Mouse (Mus musculus): Measurements from ENCODE around the gene Pomc. TPM values are rescaled to one million over a fixed set of nuclear protein-coding genes. Genes with fewer than 3 reads are reported as not detected.

Gene Pomc
- 2.1 TPM for polyA plus RNA-seq (2017; shearing (Covaris generic))

DNA sequence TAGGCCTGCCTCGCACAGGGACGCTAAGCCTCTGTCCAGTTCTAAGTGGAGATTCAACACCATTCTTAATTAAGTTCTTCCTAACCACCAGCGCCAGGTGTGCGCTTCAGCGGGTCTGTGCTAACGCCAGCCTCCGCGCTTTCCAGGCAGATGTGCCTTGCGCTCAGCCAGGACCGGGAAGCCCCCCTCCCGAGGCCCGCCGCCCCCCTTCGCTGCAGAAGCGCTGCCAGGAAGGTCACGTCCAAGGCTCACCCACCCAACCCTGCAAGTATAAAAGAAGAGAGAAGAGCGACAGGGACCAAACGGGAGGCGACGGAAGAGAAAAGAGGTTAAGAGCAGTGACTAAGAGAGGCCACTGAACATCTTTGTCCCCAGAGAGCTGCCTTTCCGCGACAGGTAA lies at the start of gene Pomc:
Gene Pomc, plus strand, starts transcription at position 301 of the 400 bp plus-strand sequence.

Other genes starting within 250 kb of the Pomc start
- 35.3 TPM for gene Dnmt3a, start 148.9 kb upstream of the Pomc start, polyA plus RNA-seq (2017; shearing (Covaris generic))
- gene Efr3b, start 84.0 kb downstream of the Pomc start, polyA plus RNA-seq (2017; shearing (Covaris generic)): 0.42 TPM
- 11.1 TPM for gene Dnajc27, start 127.6 kb downstream of the Pomc start, polyA plus RNA-seq (2017; shearing (Covaris generic))
- 6.4 TPM for gene Adcy3, start 178.2 kb downstream of the Pomc start, polyA plus RNA-seq (2017; shearing (Covaris generic))

Data from activated CD4-positive, CD25-positive, alpha-beta regulatory T cell, adult 9 weeks (primary cell).